Mouse (Mus musculus) lung, adult 2 months (tissue): ENCODE results near the gene Ddx11.
A peak's percentile ranks its signal among the peaks of the same experiment; 100 is the strongest.

Experiments used
- CTCF ChIP-seq: fragments of 200-500 bp; IDR thresholded peaks from 2 replicates; pipeline ENCODE4 v1.5.1; 2011; ENCODE audit warnings: mild to moderate bottlenecking, low read length, control low read depth; ENCODE audit not compliant: insufficient read depth
- POLR2A ChIP-seq: fragments of 200-500 bp; IDR thresholded peaks from 2 replicates; pipeline ENCODE4 v1.6.1; 2011; ENCODE audit warnings: low read depth, mild to moderate bottlenecking, control low read depth, low read length, borderline replicate concordance; ENCODE audit errors: extremely low read depth

DNA sequence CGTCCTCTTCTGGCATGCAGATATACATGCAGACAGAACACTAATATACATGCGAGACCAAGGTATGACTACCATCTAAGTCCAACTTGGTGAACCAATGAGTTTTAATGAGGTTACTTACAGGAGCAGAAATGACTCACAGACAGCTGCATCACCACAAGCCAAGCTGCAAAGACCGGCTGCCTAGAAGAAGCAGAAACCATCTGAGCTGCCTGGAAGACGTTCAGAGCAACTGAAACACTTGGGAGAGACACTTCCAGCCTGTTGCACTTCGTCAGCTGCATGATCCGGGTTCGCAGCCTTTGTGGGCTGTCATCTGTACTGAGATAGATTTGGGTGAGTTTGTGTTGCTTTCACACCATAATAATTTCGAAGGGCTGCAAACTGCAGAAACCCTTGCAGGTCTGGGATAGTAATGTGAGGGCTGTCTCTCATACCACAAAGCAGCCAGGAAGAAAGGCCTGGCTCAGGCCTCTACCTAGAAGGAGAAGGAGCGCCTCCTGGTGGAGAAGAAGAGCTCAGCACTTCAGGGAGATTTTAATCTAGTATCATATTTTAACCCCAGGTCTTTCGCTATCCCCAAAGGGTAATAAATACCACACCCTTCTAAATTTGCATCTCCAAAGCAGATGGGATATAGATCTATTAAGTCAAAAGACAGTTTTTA lies 16.6 kb upstream of the Ddx11 start:
- TF ChIP-seq CTCF (peak; percentile 79), POLR2A (no peak)
